Mouse (Mus musculus) stomach, postnatal 0 days (tissue): ENCODE data around the gene Znrf3.

Source experiments
- CTCF ChIP-seq: IDR thresholded peaks from 2 replicates; pipeline ENCODE4 v1.5.1; 2016; ENCODE audit warnings: antibody characterized with exemption, low read depth, mild to moderate bottlenecking, moderate library complexity
- EP300 ChIP-seq: optimal IDR thresholded peaks from 2 replicates; pipeline ENCODE3; 2016; ENCODE audit warnings: antibody characterized with exemption

GRCm38 (mm10) chr11:5442590-5443021 is 2.0 kb downstream of the Znrf3 start:
- TF ChIP-seq CTCF: no peak
- TF ChIP-seq EP300: no peak
